Mouse (Mus musculus) MEL (cell line): Measurements from ENCODE around the gene Hpse2. TPM values are rescaled to one million over a fixed set of nuclear protein-coding genes. Genes with fewer than 3 reads are reported as not detected.

Source experiments
- DNase-seq: peaks from one replicate; pipeline ENCODE4 v3.0.0; 2011; ENCODE audit warnings: low read depth, low spot score
- H3K27ac ChIP-seq: 2 replicates; pipeline ENCODE4 v1.5.1; 2012; ENCODE audit warnings: low read depth, mild to moderate bottlenecking, control low read depth, low read length, moderate library complexity; ENCODE audit not compliant: control insufficient read depth
- H3K27me3 ChIP-seq, 2 experiments: fragments of 150-350 bp in 1 of 2; sonication (generic) in 1 of 2; 2 replicates each; pipeline ENCODE4 v1.6.1; 2012; ENCODE audit warnings: low read length in 2 of 2, mild to moderate bottlenecking in 2 of 2, improper control_type of control experiment in 1 of 2, moderate library complexity in 1 of 2; ENCODE audit not compliant: insufficient read depth in 2 of 2, control insufficient read depth in 1 of 2
- H3K36me3 ChIP-seq, 2 experiments: 2 replicates each; pipeline ENCODE4 v1.6.1; 2012 to 2014; ENCODE audit warnings: low read length in 2 of 2, improper control_type of control experiment in 1 of 2, inconsistent platforms in 1 of 2, mild to moderate bottlenecking in 1 of 2; ENCODE audit not compliant: insufficient read depth in 2 of 2, control insufficient read depth in 1 of 2
- H3K4me1 ChIP-seq, 2 experiments: fragments of 150-350 bp in 1 of 2; sonication (generic) in 1 of 2; 2 replicates each; pipeline ENCODE4 v1.6.1; 2012; ENCODE audit warnings: low read length in 2 of 2, improper control_type of control experiment in 1 of 2, mild to moderate bottlenecking in 1 of 2; ENCODE audit not compliant: insufficient read depth in 2 of 2, control insufficient read depth in 1 of 2
- H3K4me3 ChIP-seq, 2 experiments: fragments of 150-350 bp in 1 of 2; sonication (generic) in 1 of 2; 2 replicates each; pipeline ENCODE4 v1.5.1; 2012; ENCODE audit warnings: low read depth in 2 of 2, low read length in 2 of 2, mild to moderate bottlenecking in 2 of 2, moderate library complexity in 2 of 2, control low read depth in 1 of 2, improper control_type of control experiment in 1 of 2; ENCODE audit not compliant: control insufficient read depth in 1 of 2, insufficient read depth in 1 of 2
- H3K79me2 ChIP-seq: 2 replicates; pipeline ENCODE4 v1.6.1; 2012; ENCODE audit warnings: mild to moderate bottlenecking, low read length, moderate library complexity; ENCODE audit not compliant: control insufficient read depth, poor library complexity, insufficient read depth
- H3K9ac ChIP-seq: 2 replicates; pipeline ENCODE4 v1.6.1; 2012; ENCODE audit warnings: low read depth, mild to moderate bottlenecking, control low read depth, low read length, moderate library complexity; ENCODE audit not compliant: control insufficient read depth, poor library complexity, severe bottlenecking
- H3K9me3 ChIP-seq: fragments of 150-350 bp; sonication (generic); replicated peaks from 2 replicates; pipeline ENCODE4 v1.6.1; 2012; ENCODE audit warnings: mild to moderate bottlenecking, low read length, improper control_type of control experiment, moderate library complexity; ENCODE audit not compliant: insufficient read depth
- CHD2 ChIP-seq: IDR thresholded peaks from 2 replicates; pipeline ENCODE4 v1.6.1; 2011; ENCODE audit warnings: low read length, improper control_type of control experiment
- CTCF ChIP-seq, 3 experiments: IDR thresholded peaks in 2 of 3; conservative IDR thresholded peaks in 1 of 3; 2 replicates each; pipeline ENCODE4 v1.5.1; 2011 to 2012; ENCODE audit warnings: low read length in 3 of 3, low read depth in 2 of 3, mild to moderate bottlenecking in 2 of 3, improper control_type of control experiment in 1 of 3, inconsistent platforms in 1 of 3, mixed read lengths in 1 of 3, moderate library complexity in 1 of 3; ENCODE audit not compliant: control insufficient read depth in 1 of 3, insufficient read depth in 1 of 3, poor library complexity in 1 of 3, severe bottlenecking in 1 of 3
- E2F4 ChIP-seq: IDR thresholded peaks from 2 replicates; pipeline ENCODE4 v1.6.1; 2011; ENCODE audit warnings: low read depth, low read length, improper control_type of control experiment, borderline replicate concordance
- ELF1 ChIP-seq: IDR thresholded peaks from 2 replicates; pipeline ENCODE4 v1.6.1; 2014; ENCODE audit warnings: low read depth, mild to moderate bottlenecking, inconsistent platforms, low read length, improper control_type of control experiment, moderate library complexity
- ETS1 ChIP-seq: IDR thresholded peaks from 2 replicates; pipeline ENCODE4 v1.6.1; 2012; ENCODE audit warnings: low read depth, mild to moderate bottlenecking, inconsistent platforms, low read length, improper control_type of control experiment, moderate library complexity
- MAX ChIP-seq: IDR thresholded peaks from 2 replicates; pipeline ENCODE4 v1.6.1; 2011; ENCODE audit warnings: low read length, improper control_type of control experiment
- MEF2A ChIP-seq: IDR thresholded peaks from 2 replicates; pipeline ENCODE4 v1.6.1; 2014; ENCODE audit warnings: low read depth, mild to moderate bottlenecking, inconsistent platforms, low read length, improper control_type of control experiment; ENCODE audit not compliant: poor library complexity, insufficient replicate concordance, severe bottlenecking; ENCODE audit errors: extremely low read depth
- POLR2AphosphoS5 ChIP-seq: IDR thresholded peaks from 2 replicates; pipeline ENCODE4 v1.6.1; 2012; ENCODE audit warnings: low read depth, borderline replicate concordance, mild to moderate bottlenecking, inconsistent platforms, low read length, moderate library complexity, mixed read lengths
- RAD21 ChIP-seq: IDR thresholded peaks from 2 replicates; pipeline ENCODE4 v1.6.1; 2011; ENCODE audit warnings: mild to moderate bottlenecking, low read depth, low read length, improper control_type of control experiment
- SIN3A ChIP-seq: IDR thresholded peaks from 2 replicates; pipeline ENCODE4 v1.6.1; 2012; ENCODE audit warnings: low read length, improper control_type of control experiment, inconsistent platforms
- TBP ChIP-seq: IDR thresholded peaks from 2 replicates; pipeline ENCODE4 v1.8.0; 2011; ENCODE audit warnings: low read depth, low read length, improper control_type of control experiment
- USF1 ChIP-seq: IDR thresholded peaks from 2 replicates; pipeline ENCODE4 v1.6.1; 2014; ENCODE audit warnings: low read depth, mild to moderate bottlenecking, inconsistent platforms, low read length, improper control_type of control experiment, moderate library complexity
- ZC3H11A ChIP-seq: IDR thresholded peaks from 2 replicates; pipeline ENCODE4 v1.6.1; 2012; ENCODE audit warnings: low read depth, mild to moderate bottlenecking, inconsistent platforms, low read length, improper control_type of control experiment
- polyA plus RNA-seq, 2 experiments: library from polyadenylated mRNA; stranded (reverse) in 1 of 2; unstranded in 1 of 2; fragments of >175 nt in 1 of 2; fragments of >200 nt in 1 of 2; gene quantifications; 2 replicates each; pipeline versions ENCODE4 v1.2.1 to v1.2.4; 2012; ENCODE audit warnings: low replicate concordance in 2 of 2, low read depth in 1 of 2; ENCODE audit not compliant: insufficient read length in 2 of 2, insufficient read depth in 1 of 2, missing spikeins in 1 of 2
- total RNA-seq: library from RNA; depleted of rRNA; stranded (reverse); fragments of 300-350 nt; gene quantifications from 2 replicates; pipeline ENCODE4 v1.2.3, GENCODE M21; 2012

Hpse2 gene
- total and polyA plus RNA-seq, 3 experiments, result not detected

DNA sequence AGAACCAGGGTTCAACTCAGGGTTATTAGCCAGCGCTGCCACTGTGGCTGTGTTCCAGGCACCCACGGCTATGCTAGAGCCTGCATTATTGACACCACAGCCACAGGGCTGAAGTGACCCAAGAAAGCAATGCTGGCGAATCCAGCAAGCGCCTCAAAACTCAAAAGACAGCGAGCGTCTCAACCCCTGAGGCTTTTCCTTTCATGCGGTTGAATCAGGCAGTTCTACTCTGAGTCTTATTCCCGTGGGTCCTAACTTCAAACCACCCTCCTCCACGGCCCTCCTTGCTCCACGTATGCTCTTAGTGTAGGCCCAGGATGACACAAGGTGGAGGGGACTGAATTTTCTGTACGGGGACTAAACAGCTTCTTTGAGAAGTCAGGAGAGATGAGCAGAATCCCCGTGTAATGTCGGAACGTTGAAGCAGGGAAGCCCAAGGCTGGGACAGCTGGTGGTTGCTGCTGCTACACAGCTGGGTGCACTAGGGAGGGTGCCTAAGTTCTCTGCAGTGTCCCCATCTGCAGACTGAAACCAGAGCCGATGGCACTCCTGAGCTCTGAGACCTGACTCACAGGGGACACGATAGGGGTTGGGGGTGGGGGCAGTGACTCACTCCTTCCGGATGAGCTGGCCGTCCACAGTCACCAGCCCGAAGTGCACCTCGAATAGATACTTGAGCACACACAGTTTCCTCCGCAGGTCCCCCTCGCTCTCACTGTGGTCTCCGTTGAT is 617.8 kb downstream of the Hpse2 start:
- no peak for TF ChIP-seq MEF2A
- no peak for TF ChIP-seq POLR2AphosphoS5
- no peak for TF ChIP-seq ETS1
- TF ChIP-seq ZC3H11A, result no peak
- Histone ChIP-seq H3K36me3 (peaks cover 0 to 4% of the 10 kb centered on the region in 2 experiments; a peak in 2 of 4 replicates), H3K9ac (no peak overlapping the region), H3K9me3 (no peaks in the 10 kb centered on the region), H3K27me3 (no peaks in the 10 kb centered on the region), H3K27ac (no peak overlapping the region), H3K4me1 (no peaks in the 10 kb centered on the region), H3K4me3 (no peak overlapping the region), H3K79me2 (no peaks in the 10 kb centered on the region)
- no peak for DNase-seq

DNA sequence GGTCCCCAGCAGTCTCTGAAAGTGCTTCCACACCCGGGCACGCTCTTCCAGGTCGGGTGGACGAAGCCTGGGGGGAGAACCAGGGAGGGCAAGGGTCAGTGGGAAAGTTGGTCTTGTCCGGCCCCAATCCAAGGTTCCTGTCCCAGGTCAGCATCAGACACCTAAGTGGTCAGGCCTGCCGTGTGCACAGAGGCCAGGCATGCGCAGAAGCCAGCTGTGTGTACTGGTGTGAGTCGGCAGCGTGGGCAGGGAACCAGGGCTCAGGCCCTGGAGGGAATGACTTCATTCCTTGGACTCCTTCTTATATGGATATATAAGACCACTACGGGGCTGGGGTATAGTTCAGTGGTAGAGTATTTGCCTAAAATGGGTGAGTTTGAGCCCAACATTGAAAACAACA is 618.5 kb downstream of the Hpse2 start:
- H3K9ac ChIP-seq, result no peak overlapping the region
- no peak for TF ChIP-seq MEF2A
- TF ChIP-seq CHD2, result no peak

GRCm38 (mm10) chr19:42767361-42767760 is 620.8 kb downstream of the Hpse2 start:
- TF ChIP-seq USF1, result no peak
- TF ChIP-seq RAD21, result no peak
- TF ChIP-seq TBP, result no peak
- no peak for TF ChIP-seq E2F4
- TF ChIP-seq MEF2A, result no peak
- no peak for TF ChIP-seq SIN3A
- TF ChIP-seq MAX, result no peak
- TF ChIP-seq ETS1, result no peak
- TF ChIP-seq CTCF (IDR thresholded peaks at IDR 0.05 in 2 of 3, conservative IDR thresholded peaks at IDR 0.05 in 1 of 3; ENCODE audit: control insufficient read depth in 1 of 3, insufficient read depth in 1 of 3, low read depth in 2 of 3, low read length in 3 of 3, poor library complexity in 1 of 3, severe bottlenecking in 1 of 3), result no peak
- TF ChIP-seq ELF1, result no peak
- Histone ChIP-seq H3K27me3 (no peaks in the 10 kb centered on the region), H3K36me3 (peaks cover 0 to 2% of the 10 kb centered on the region in 2 experiments; a peak in 1 of 4 replicates), H3K79me2 (no peaks in the 10 kb centered on the region), H3K4me1 (no peaks in the 10 kb centered on the region), H3K4me3 (no peak overlapping the region), H3K9ac (no peak overlapping the region), H3K9me3 (no peaks in the 10 kb centered on the region), H3K27ac (no peak overlapping the region)
- no peak for DNase-seq

More for the DNA sequence above, 618.5 kb downstream of the Hpse2 start:
- Histone ChIP-seq H3K36me3 (peaks cover 0 to 4% of the 10 kb centered on the region in 2 experiments; a peak in 2 of 4 replicates), H3K9me3 (no peaks in the 10 kb centered on the region), H3K79me2 (no peaks in the 10 kb centered on the region), H3K4me3 (no peak overlapping the region), H3K27ac (no peak overlapping the region), H3K4me1 (no peaks in the 10 kb centered on the region), H3K27me3 (no peaks in the 10 kb centered on the region)
- no peak for DNase-seq
